Comparison of ENCODE assay signal across 14 mouse cellular contexts in the genomic region with DNA sequence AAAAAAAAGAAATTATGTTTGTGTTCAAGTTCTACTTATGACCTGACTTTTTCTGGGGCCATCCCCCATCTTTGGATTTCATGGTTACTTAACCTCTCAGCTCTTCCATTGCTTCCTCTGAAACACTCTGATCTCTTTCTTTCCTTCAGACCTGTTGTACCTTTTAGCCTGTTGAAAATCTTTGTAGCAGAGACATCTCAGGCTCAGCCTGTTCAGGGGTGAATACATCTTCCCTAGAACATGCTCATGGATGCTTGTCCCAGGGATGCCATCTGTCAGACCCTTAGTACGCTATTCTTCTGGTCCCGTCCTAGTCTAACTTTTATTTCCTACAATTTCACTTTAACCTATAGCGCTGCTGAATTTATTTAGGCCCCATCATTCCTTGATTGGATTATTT. TPM values are rescaled to one million over a fixed set of nuclear protein-coding genes. Genes with fewer than 3 reads are reported as not detected.
DNase-seq lines count a peak whose midpoint lies in the region; ATAC-seq and TF ChIP-seq lines count a peak whose summit lies in the region.
"Had no signal": no experiment of that assay in that cellular context is flagged by ENCODE, and none has a peak within 500 bp of the region (broad histone marks: within the 10 kb centered on the region; RNA-seq: fewer than 3 reads in every experiment).

No protein-coding gene starts in this region.

- peak overlapping the region; percentile 90; the same call in 1 of the 2 replicates for H3K4me3 ChIP-seq in forebrain, embryonic 15.5 days
- no peak overlapping the region for H3K4me3 ChIP-seq in forebrain, embryonic 14.5 days (ENCODE audit: low read depth, low read length)
- H3K4me3 ChIP-seq in kidney, postnatal 0 days (replicated peaks; ENCODE audit: low read depth, low read length), result no peak overlapping the region
- H3K4me3 ChIP-seq in neural tube, embryonic 13.5 days, result no peak overlapping the region; the same call in 1 of the 2 replicates

- peaks cover 43% of the 10 kb centered on the region for H3K4me1 ChIP-seq in forebrain, embryonic 15.5 days
- peaks cover 15% of the 10 kb centered on the region for H3K4me1 ChIP-seq in forebrain, embryonic 14.5 days (ENCODE audit: control insufficient read depth, insufficient read depth, low read length)
- peaks cover 12% of the 10 kb centered on the region for H3K4me1 ChIP-seq in kidney, postnatal 0 days (replicated peaks; ENCODE audit: insufficient read depth, low read length)
- H3K4me1 ChIP-seq in neural tube, embryonic 13.5 days (replicated peaks), result peaks cover 44% of the 10 kb centered on the region

- DNase-seq in forebrain, embryonic 14.5 days (ENCODE audit: low spot score), result no peak
- no peak for DNase-seq in kidney, postnatal 0 days (ENCODE audit: low spot score)
- DNase-seq in kidney, adult 9 months, result no peak
- DNase-seq in neural tube, embryonic 10.5 days (ENCODE audit: extremely low spot score, low spot score), result no peak
- DNase-seq in cerebellum, adult 11-12 months, result no peak
- DNase-seq in left cerebral cortex, adult 8-10 months (ENCODE audit: low spot score in 2 of 2), result no peak

- WGBS in forebrain, embryonic 15.5 days, result 74% methylated on average over 3 of the region's 3 CpGs
- 77% methylated on average over 3 of the region's 3 CpGs for WGBS in forebrain, embryonic 14.5 days
- 79% methylated on average over 3 of the region's 3 CpGs for WGBS in kidney, postnatal 0 days
- WGBS in neural tube, embryonic 13.5 days, result 80% methylated on average over 3 of the region's 3 CpGs

- ATAC-seq in forebrain, embryonic 15.5 days (replicated peaks), result no peak
- ATAC-seq in forebrain, embryonic 14.5 days, result no peak
- no peak for ATAC-seq in kidney, postnatal 0 days (replicated peaks; ENCODE audit: low FRiP score, low read depth)
- no peak for ATAC-seq in neural tube, embryonic 13.5 days (ENCODE audit: low read depth)

- 0 out of 2 replicates have a peak, but pooled peaks cover 3% of the 10 kb centered on the region for H3K27me3 ChIP-seq in forebrain, embryonic 15.5 days
- no peaks in the 10 kb centered on the region for H3K27me3 ChIP-seq in forebrain, embryonic 14.5 days (replicated peaks; ENCODE audit: control insufficient read depth, insufficient read depth, low read length)
- H3K27me3 ChIP-seq in kidney, postnatal 0 days (ENCODE audit: insufficient read depth, low read length), result no peaks in the 10 kb centered on the region
- H3K27me3 ChIP-seq in neural tube, embryonic 13.5 days, result no peaks in the 10 kb centered on the region

- no peak overlapping the region for H3K4me2 ChIP-seq in forebrain, embryonic 15.5 days (replicated peaks)
- no peak overlapping the region for H3K4me2 ChIP-seq in forebrain, embryonic 14.5 days (ENCODE audit: low read length)
- H3K4me2 ChIP-seq in kidney, postnatal 0 days (ENCODE audit: low read length), result peak overlapping the region; percentile 74; the same call in 1 of the 2 replicates
- H3K4me2 ChIP-seq in neural tube, embryonic 13.5 days, result 0 out of 2 replicates have a peak overlapping the region, but pooled peaks have one; percentile 83

- no peaks in the 10 kb centered on the region for H3K9me3 ChIP-seq in forebrain, embryonic 15.5 days
- H3K9me3 ChIP-seq in forebrain, embryonic 14.5 days (replicated peaks; ENCODE audit: control insufficient read depth, low read length), result no peaks in the 10 kb centered on the region
- H3K9me3 ChIP-seq in kidney, postnatal 0 days (replicated peaks; ENCODE audit: low read length), result no peaks in the 10 kb centered on the region
- H3K9me3 ChIP-seq in neural tube, embryonic 13.5 days, result no peaks in the 10 kb centered on the region
- H3K9me3 ChIP-seq: hindbrain, embryonic 10.5 days had no signal

- no peak overlapping the region for H3K9ac ChIP-seq in forebrain, embryonic 15.5 days (replicated peaks)
- no peak overlapping the region for H3K9ac ChIP-seq in forebrain, embryonic 14.5 days (ENCODE audit: low read length)
- H3K9ac ChIP-seq in kidney, postnatal 0 days (ENCODE audit: low read depth, low read length), result no peak overlapping the region
- no peak overlapping the region for H3K9ac ChIP-seq in neural tube, embryonic 13.5 days

- H3K36me3 ChIP-seq in forebrain, embryonic 15.5 days, result no peaks in the 10 kb centered on the region
- H3K36me3 ChIP-seq in forebrain, embryonic 14.5 days (ENCODE audit: control insufficient read depth, insufficient read depth, low read length), result no peaks in the 10 kb centered on the region
- no peaks in the 10 kb centered on the region for H3K36me3 ChIP-seq in kidney, postnatal 0 days (ENCODE audit: insufficient read depth, low read length)
- no peaks in the 10 kb centered on the region for H3K36me3 ChIP-seq in neural tube, embryonic 13.5 days

- H3K27ac ChIP-seq in forebrain, embryonic 15.5 days (replicated peaks), result no peak overlapping the region
- no peak overlapping the region for H3K27ac ChIP-seq in forebrain, embryonic 14.5 days (ENCODE audit: low read depth, low read length)
- peak overlapping the region; percentile 90 for H3K27ac ChIP-seq in kidney, postnatal 0 days
- peak overlapping the region; percentile 94; the same call in 1 of the 2 replicates for H3K27ac ChIP-seq in neural tube, embryonic 13.5 days (replicated peaks)

- no peak for TF ChIP-seq CTCF in kidney, postnatal 0 days (IDR thresholded peaks at IDR 0.05; ENCODE audit: low read depth)

RNA-seq across cellular contexts. Expression of a gene that starts 0.7 kb away (rescaled TPM):
- polyA plus RNA-seq in forebrain, embryonic 15.5 days (2015; fragmentation: Nextera tagmentation; extraction: Ambion mirVana), result 104 and 107 TPM in 2 replicates
- 75.3 and 88.4 TPM in 2 replicates for polyA plus RNA-seq in forebrain, embryonic 14.5 days (2014; fragmentation: Nextera tagmentation; extraction: Ambion mirVana)
- polyA plus RNA-seq in kidney, postnatal 0 days (2015; fragmentation: Nextera tagmentation; extraction: Ambion mirVana), result 40.2 and 42.4 TPM in 2 replicates
- polyA plus RNA-seq in neural tube, embryonic 13.5 days (2015; fragmentation: Nextera tagmentation; extraction: Ambion mirVana), result 90.2 and 98.9 TPM in 2 replicates
- total RNA-seq in left cerebral cortex, adult 8-10 months (2022), result 10 to 100 TPM; 61.2 to 67.6 (median 63.5) TPM

RNA-seq across cellular contexts. Expression of a gene that starts 9.7 kb away (rescaled TPM):
- not detected in 2 replicates for polyA plus RNA-seq in forebrain, embryonic 15.5 days (2015; fragmentation: Nextera tagmentation; extraction: Ambion mirVana)
- not detected in 2 replicates for polyA plus RNA-seq in forebrain, embryonic 14.5 days (2014; fragmentation: Nextera tagmentation; extraction: Ambion mirVana)
- not detected in 2 replicates for polyA plus RNA-seq in kidney, postnatal 0 days (2015; fragmentation: Nextera tagmentation; extraction: Ambion mirVana)
- not detected in 2 replicates for polyA plus RNA-seq in neural tube, embryonic 13.5 days (2015; fragmentation: Nextera tagmentation; extraction: Ambion mirVana)
- not detected for total RNA-seq in left cerebral cortex, adult 8-10 months (2022)
- total RNA-seq: left cerebral cortex, postnatal 4 days had no signal
- polyA plus RNA-seq: embryonic facial prominence, embryonic 11.5 days; frontal cortex, adult 2 months; hindbrain, embryonic 10.5 days; neural tube, embryonic 11.5 days; thymus, postnatal 0 days had no signal

Comparison
In these comparisons a context has a peak if more than half of its experiments do, and no peak if none do; other contexts are left out.
1. H3K27ac ChIP-seq: peak in kidney, postnatal 0 days (single experiment) and neural tube, embryonic 13.5 days (single experiment); none in forebrain, embryonic 15.5 days (single experiment) and forebrain, embryonic 14.5 days (single experiment).
2. H3K4me2 ChIP-seq: peak in kidney, postnatal 0 days (single experiment) and neural tube, embryonic 13.5 days (single experiment); none in forebrain, embryonic 15.5 days (single experiment) and forebrain, embryonic 14.5 days (single experiment).